Mouse (Mus musculus) kidney, postnatal 36 days (tissue): ENCODE measurements at regions not wholly inside any gene's neighbourhood (a gene's known extent, or its start where the extent isn't known, plus 50 kb on each side); places are given as distances from the start of the nearest gene placed in this dataset.

ENCODE experiments used
- DNase-seq, 2 experiments: peaks; one replicate each; pipeline ENCODE4 v3.0.0; 2021 to 2022; ENCODE audit warnings: mixed read lengths in 2 of 2

- DNase-seq: peak; percentile 38 to 76
These were observed 73.2 kb upstream of the Azi2 start for GRCm38 (mm10) chr9:117967080-117967479.

- DNase-seq: peak; percentile 11 to 34
These were observed 73.8 kb upstream of the Azi2 start for GRCm38 (mm10) chr9:117966326-117966989.

- DNase-seq: peak in 1 of 2 experiments; percentile 15
These were observed 77.9 kb upstream of the Azi2 start for GRCm38 (mm10) chr9:117962088-117963030.

- no peak for DNase-seq
These were observed 80.5 kb upstream of the Azi2 start for GRCm38 (mm10) chr9:117959845-117960244.

- DNase-seq: no peak
These were observed 83.1 kb upstream of the Azi2 start for GRCm38 (mm10) chr9:117957195-117957594.

- DNase-seq: peak; percentile 7 to 17
These were observed 83.6 kb upstream of the Azi2 start for GRCm38 (mm10) chr9:117956691-117957090.

- no peak for DNase-seq
These were observed 112.8 kb upstream of the Azi2 start for GRCm38 (mm10) chr9:117927466-117927847.

- no peak for DNase-seq
These were observed 113.4 kb upstream of the Azi2 start for GRCm38 (mm10) chr9:117926700-117927465.

GRCm38 (mm10) chr9:117922992-117923391 lies 117.3 kb upstream of the Azi2 start:
- DNase-seq: no peak

- DNase-seq: no peak
These were observed 132.3 kb upstream of the Azi2 start for GRCm38 (mm10) chr9:117907895-117908424.

- peak in 1 of 2 experiments; percentile 9 for DNase-seq
These were observed 135.1 kb upstream of the Azi2 start for GRCm38 (mm10) chr9:117905045-117905747.

GRCm38 (mm10) chr9:117904621-117905020 lies 135.7 kb upstream of the Azi2 start:
- no peak for DNase-seq

GRCm38 (mm10) chr9:117903025-117903424 lies 137.3 kb upstream of the Azi2 start:
- peak; percentile 12 to 66 for DNase-seq

GRCm38 (mm10) chr9:117902239-117902939 lies 137.9 kb upstream of the Azi2 start:
- peak in 1 of 2 experiments; percentile 2 for DNase-seq

GRCm38 (mm10) chr9:117900631-117901030 lies 139.7 kb upstream of the Azi2 start:
- no peak for DNase-seq

- DNase-seq: no peak
These were observed 143.8 kb upstream of the Azi2 start for GRCm38 (mm10) chr9:117896517-117896916.

- DNase-seq: no peak
These were observed 147.7 kb upstream of the Azi2 start for GRCm38 (mm10) chr9:117892601-117893000.

GRCm38 (mm10) chr9:117873172-117873571 lies 167.1 kb upstream of the Azi2 start:
- no peak for DNase-seq

GRCm38 (mm10) chr9:117872387-117873081 lies 167.8 kb upstream of the Azi2 start:
- DNase-seq: peak in 1 of 2 experiments; percentile 33

GRCm38 (mm10) chr9:117872021-117872386 lies 168.3 kb upstream of the Azi2 start:
- DNase-seq: peak in 1 of 2 experiments; percentile 6

GRCm38 (mm10) chr9:117870616-117871015 lies 169.7 kb upstream of the Azi2 start:
- DNase-seq: no peak
